Mouse (Mus musculus) monocyte, adult 5-6 weeks (primary cell): Measurements from ENCODE around the gene Vapb. TPM values are rescaled to one million over a fixed set of nuclear protein-coding genes. Genes with fewer than 3 reads are reported as not detected.

Experiments
- ATAC-seq: fragments of 153-309, 156-312 bp; replicated peaks from 2 replicates; pipeline ENCODE4 v1.8.0; 2017; ENCODE audit warnings: mild to moderate bottlenecking; ENCODE audit not compliant: low TSS enrichment, insufficient number of reproducible peaks, severe bottlenecking, poor library complexity, low FRiP score
- total RNA-seq: library from RNA; stranded (forward); fragments of 200-1000, 200-491, 200-594 nt; gene quantifications from 3 replicates; pipeline ENCODE4 v1.2.3, GENCODE M21; 2017

Vapb gene
- total RNA-seq, 1 experiment from 2014 or later = 97.7 TPM

DNA sequence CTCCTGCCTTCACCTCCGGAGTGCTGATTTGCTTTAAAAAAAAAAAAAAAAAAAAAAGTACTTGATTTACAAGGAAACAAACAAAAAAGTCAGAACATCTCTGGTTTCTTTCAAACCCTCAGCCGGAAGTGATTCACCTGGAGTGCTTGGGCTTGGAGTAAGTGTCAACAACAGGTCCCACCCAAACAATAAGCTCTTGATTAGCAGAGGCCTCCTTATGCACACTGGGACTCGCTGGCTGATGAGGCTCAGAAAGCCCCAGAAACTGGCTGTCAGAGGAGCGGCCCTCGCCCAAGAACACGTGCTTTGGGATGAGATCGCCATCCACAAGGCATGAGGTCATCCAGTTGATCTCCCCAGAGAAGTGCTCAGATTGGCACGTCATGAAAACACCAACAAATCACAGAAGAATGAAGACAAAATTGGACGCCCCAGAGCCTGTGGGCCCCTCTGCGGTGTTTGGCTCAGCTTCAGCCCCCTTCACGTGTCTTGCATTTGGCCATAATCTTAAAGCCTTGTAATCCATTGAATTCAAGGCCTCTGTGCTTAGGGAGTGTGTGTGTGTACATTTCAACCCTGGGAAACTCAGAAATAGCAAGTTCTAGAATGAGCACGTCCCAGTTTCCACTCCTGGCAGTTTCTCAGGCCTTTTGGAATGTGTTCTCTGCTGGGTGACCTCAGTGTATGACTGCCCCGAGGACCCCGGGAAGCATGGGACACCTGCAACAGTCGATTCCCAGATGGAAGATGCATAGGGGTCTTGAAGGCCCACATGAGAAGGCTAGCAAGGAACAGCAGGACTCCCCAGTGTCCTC, 72.9 kb downstream of the Vapb start:
- ATAC-seq = no peak

DNA sequence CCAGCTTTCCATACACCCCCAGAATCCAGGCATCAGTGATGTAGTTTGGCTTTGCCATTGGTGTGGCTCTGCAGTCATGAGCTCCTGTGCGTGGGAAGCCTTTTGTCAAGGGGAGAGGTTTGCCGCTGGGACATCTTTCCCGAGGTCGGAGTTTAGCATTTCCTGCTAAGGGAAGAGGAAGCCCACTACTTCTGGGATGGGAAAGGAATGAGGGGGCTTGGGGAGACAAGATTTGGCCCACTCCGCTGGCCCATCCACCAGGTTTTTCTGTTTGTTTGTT, 73.5 kb downstream of the Vapb start:
- no peak for ATAC-seq

DNA sequence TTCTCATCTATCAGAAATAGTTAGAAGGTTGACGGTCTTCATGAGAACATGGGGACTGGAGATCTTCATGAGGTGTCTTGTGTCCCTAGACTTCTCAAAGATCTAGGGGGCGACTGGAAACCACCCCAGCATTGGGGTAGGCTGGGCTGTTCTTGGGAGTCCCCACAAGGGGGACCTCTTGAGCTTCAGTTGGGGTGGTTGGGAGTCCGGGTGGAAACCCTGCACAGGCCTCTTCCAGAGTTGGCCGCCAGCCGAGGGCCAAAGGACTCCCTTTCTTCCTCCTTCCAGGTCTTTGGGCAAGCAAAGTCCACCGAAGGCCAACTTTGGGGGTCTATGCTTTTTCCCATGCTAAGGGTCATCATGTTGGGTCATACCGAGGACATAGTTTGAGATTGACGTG, 74.5 kb downstream of the Vapb start:
- ATAC-seq = no peak

DNA sequence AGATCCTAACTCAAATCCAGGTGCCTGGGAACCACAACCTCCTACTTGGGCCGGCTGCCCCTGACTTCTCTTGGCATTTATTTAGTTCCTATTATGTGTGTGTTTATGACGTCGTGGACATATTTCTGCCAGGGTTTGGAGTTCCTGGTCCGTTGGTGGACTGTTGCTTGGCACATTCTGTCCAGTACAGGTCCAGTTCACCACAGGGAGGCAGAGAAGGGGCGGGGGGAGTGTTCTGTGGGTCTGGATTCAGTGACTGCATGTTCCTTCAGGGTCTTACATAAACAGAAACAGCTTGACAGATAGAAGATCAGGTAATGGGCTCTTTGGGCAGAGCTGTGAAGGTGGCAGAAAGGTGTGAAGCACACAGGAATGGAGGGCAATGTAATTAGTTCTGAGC, 75.8 kb downstream of the Vapb start:
- no peak for ATAC-seq

DNA sequence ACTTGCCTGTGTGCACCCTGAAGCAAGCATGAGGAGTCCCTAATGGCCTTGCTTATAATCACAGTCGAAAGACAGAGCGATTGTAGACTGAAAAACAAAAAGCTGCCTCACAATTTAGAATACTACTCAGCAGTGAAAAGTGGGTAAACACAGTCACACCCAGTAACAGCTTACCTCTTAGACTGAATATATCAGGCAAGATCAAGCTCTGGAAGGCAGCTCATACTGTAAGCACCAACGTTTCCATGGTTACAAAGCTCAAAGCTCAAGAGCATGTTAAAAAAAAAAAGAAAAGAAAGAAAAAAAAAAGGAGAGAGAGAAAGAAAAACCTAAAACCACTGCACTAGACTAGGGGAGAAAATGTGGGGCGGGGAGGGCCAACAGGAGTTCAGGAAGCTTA, 89.0 kb downstream of the Vapb start:
- no peak for ATAC-seq

DNA sequence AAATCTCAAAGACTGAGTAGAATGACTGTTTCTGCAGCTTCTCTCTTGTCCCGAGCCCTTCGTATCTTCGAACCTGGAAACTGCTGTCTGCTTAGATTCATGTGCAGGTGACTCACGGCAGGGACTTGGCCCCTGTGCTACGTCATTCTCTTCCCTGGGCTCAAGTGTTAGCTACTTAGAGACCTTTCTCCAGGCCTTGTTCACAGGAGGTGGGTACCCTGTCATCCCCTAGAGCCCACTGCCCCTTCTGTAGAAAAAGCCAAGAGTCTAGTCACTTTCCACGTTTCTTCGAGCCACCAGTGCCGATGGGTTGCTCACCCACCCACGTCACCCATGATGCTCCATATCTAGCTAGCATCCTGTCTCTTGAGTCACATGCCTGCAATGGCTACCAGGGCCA, 89.9 kb downstream of the Vapb start:
- ATAC-seq = no peak

DNA sequence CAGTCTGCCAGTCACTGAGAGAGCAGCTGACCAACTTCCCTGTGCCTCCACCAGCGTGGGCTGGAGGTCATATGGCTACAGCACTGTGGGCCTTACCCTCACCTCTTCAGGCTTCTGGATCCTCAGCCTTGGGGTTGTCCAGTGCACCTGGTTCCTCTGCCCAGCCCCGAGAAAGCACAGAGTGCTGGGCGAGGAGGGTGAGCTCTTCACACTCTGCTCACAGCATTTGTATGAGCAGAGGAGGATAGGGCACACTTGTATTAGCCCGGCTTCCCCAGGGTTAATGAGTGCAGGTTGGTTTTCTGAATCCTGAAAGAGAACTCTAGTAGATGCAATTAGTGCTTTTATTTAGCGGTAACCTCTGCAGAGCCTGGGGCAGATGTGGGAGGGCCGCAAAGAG, 90.8 kb downstream of the Vapb start:
- ATAC-seq = no peak

DNA sequence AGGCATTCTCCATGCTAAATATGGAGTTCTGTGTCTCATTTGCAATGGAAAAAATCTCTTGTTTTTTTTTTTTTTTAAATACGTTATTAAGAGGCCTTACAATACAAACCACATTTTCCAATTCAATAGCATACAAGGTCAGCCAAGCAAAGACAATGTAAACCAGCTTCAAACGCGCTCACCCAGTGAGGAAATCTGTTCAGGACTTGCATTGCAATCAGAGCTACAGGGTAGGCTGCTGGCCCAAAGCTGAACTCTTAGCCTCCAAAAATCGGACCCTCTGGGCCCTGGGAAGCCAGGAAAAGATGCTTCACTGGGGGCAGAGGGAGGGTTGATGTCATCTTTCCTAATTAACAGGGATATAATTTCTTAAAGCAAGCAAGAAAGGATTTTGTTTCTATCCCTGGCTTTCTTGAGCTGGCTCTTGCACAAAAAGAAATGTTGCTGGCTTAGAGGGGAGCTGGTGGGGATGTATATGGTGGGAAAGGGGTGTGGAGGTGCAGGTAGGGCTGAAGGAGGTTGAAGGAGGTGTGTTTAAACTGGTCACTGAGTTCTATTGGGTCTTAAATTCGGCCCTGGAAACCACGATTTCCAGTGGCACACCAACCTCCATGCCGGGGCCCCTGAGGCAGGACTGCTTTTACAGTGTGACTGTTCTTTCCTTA, 95.6 kb downstream of the Vapb start:
- no peak for ATAC-seq

Other genes with a start within 250 kb of the Vapb start
- gene 1700021F07Rik, start 214.9 kb upstream of the Vapb start, total RNA-seq = not detected in 3 replicates
- not detected in 3 replicates for gene Ankrd60, start 159.1 kb upstream of the Vapb start, total RNA-seq
- 13.1 to 23.1 TPM (median 15.2 TPM) in 3 replicates for gene Rab22a, start 77.8 kb upstream of the Vapb start, total RNA-seq
- gene 1700010B08Rik, start 18.1 kb upstream of the Vapb start, total RNA-seq = not detected in 3 replicates